Mouse (Mus musculus): ENCODE results near the gene Ccdc47. TPM values are rescaled to one million over a fixed set of nuclear protein-coding genes. Genes with fewer than 3 reads are reported as not detected.

The Ccdc47 gene
- polyA plus RNA-seq, 1 experiment from 2014 or later: 57.7 TPM

GRCm38 (mm10) chr11:106193371-106194154 is 22.6 kb downstream of the Ccdc47 start:
- Histone ChIP-seq H3K4me1 (replicated peaks) (peaks cover 13% of the 10 kb centered on the region), H3K27me3 (ENCODE audit: insufficient read depth, poor library complexity, severe bottlenecking) (no peaks in the 10 kb centered on the region), H3K9me3 (no peaks in the 10 kb centered on the region), H3K27ac (peak overlapping the region; percentile 93), H3K4me3 (peak overlapping the region; percentile 81), H3K36me3 (peaks cover 23% of the 10 kb centered on the region)
- under 1% methylated on average over 44 of the region's 44 CpGs for WGBS
- DNase-seq (ENCODE audit: low spot score): peak; percentile 99

- Histone ChIP-seq H3K9me3 (no peaks in the 10 kb centered on the region), H3K4me3 (peak overlapping the region; percentile 81), H3K4me1 (replicated peaks) (peaks cover 13% of the 10 kb centered on the region), H3K27me3 (ENCODE audit: insufficient read depth, poor library complexity, severe bottlenecking) (no peaks in the 10 kb centered on the region), H3K27ac (peak overlapping the region; percentile 93), H3K36me3 (peaks cover 16% of the 10 kb centered on the region)
- 14% methylated on average over 19 of the region's 19 CpGs for WGBS
- DNase-seq (ENCODE audit: low spot score): no peak
Measured at GRCm38 (mm10) chr11:106192657-106193370, 23.3 kb downstream of the Ccdc47 start.

- Histone ChIP-seq H3K4me3 (peak overlapping the region; percentile 81), H3K27me3 (ENCODE audit: insufficient read depth, poor library complexity, severe bottlenecking) (no peaks in the 10 kb centered on the region), H3K9me3 (no peaks in the 10 kb centered on the region), H3K36me3 (peaks cover 10% of the 10 kb centered on the region), H3K4me1 (replicated peaks) (peaks cover 13% of the 10 kb centered on the region), H3K27ac (no peak overlapping the region)
- WGBS: 86% methylated on average over 5 of the region's 5 CpGs
- DNase-seq (ENCODE audit: low spot score): no peak
Measured at GRCm38 (mm10) chr11:106192241-106192640, 23.9 kb downstream of the Ccdc47 start.

GRCm38 (mm10) chr11:106191716-106192115 is 24.4 kb downstream of the Ccdc47 start:
- H3K4me3 ChIP-seq: no peak overlapping the region
- no peaks in the 10 kb centered on the region for H3K9me3 ChIP-seq
- WGBS: 96% methylated on average over 3 of the region's 3 CpGs
- H3K4me1 ChIP-seq (replicated peaks): peaks cover 13% of the 10 kb centered on the region
- H3K27me3 ChIP-seq (ENCODE audit: insufficient read depth, poor library complexity, severe bottlenecking): no peaks in the 10 kb centered on the region
- H3K36me3 ChIP-seq: peaks cover 5% of the 10 kb centered on the region
- no peak overlapping the region for H3K27ac ChIP-seq
- no peak for DNase-seq (ENCODE audit: low spot score)

- Histone ChIP-seq H3K9me3 (no peaks in the 10 kb centered on the region), H3K27ac (no peak overlapping the region), H3K4me3 (no peak overlapping the region), H3K27me3 (ENCODE audit: insufficient read depth, poor library complexity, severe bottlenecking) (no peaks in the 10 kb centered on the region), H3K4me1 (replicated peaks) (peaks cover 3% of the 10 kb centered on the region), H3K36me3 (peaks cover 23% of the 10 kb centered on the region)
- 88% methylated on average over 4 of the region's 4 CpGs for WGBS
- DNase-seq (ENCODE audit: low spot score): no peak
Measured at GRCm38 (mm10) chr11:106187326-106187725, 28.8 kb downstream of the Ccdc47 start.

GRCm38 (mm10) chr11:106180449-106180801 is 35.7 kb downstream of the Ccdc47 start:
- H3K9me3 ChIP-seq: no peaks in the 10 kb centered on the region
- no peak for DNase-seq (ENCODE audit: low spot score)
- H3K27ac ChIP-seq: no peak overlapping the region
- no peak overlapping the region for H3K4me3 ChIP-seq
- WGBS: 85% methylated on average over 2 of the region's 2 CpGs
- H3K27me3 ChIP-seq (ENCODE audit: insufficient read depth, poor library complexity, severe bottlenecking): no peaks in the 10 kb centered on the region
- H3K36me3 ChIP-seq: peaks cover 36% of the 10 kb centered on the region
- 0 out of 2 replicates have a peak, but pooled peaks cover 4% of the 10 kb centered on the region for H3K4me1 ChIP-seq (replicated peaks)

GRCm38 (mm10) chr11:106179711-106180448 is 36.3 kb downstream of the Ccdc47 start:
- Histone ChIP-seq H3K4me1 (replicated peaks) (0 out of 2 replicates have a peak, but pooled peaks cover 4% of the 10 kb centered on the region), H3K27ac (no peak overlapping the region), H3K4me3 (no peak overlapping the region), H3K9me3 (no peaks in the 10 kb centered on the region), H3K27me3 (ENCODE audit: insufficient read depth, poor library complexity, severe bottlenecking) (no peaks in the 10 kb centered on the region), H3K36me3 (peaks cover 33% of the 10 kb centered on the region)
- WGBS: 75% methylated on average over 7 of the region's 7 CpGs
- DNase-seq (ENCODE audit: low spot score): no peak

- WGBS: 79% methylated on average over 5 of the region's 5 CpGs
- Histone ChIP-seq H3K4me1 (replicated peaks) (0 out of 2 replicates have a peak, but pooled peaks cover 4% of the 10 kb centered on the region), H3K9me3 (no peaks in the 10 kb centered on the region), H3K36me3 (peaks cover 29% of the 10 kb centered on the region), H3K27ac (no peak overlapping the region), H3K4me3 (no peak overlapping the region), H3K27me3 (ENCODE audit: insufficient read depth, poor library complexity, severe bottlenecking) (no peaks in the 10 kb centered on the region)
- no peak for DNase-seq (ENCODE audit: low spot score)
Measured at GRCm38 (mm10) chr11:106178036-106178782, 37.9 kb downstream of the Ccdc47 start.

- no peak for DNase-seq (ENCODE audit: low spot score)
- WGBS: 90% methylated on average over 5 of the region's 5 CpGs
- Histone ChIP-seq H3K4me1 (replicated peaks) (0 out of 2 replicates have a peak, but pooled peaks cover 4% of the 10 kb centered on the region), H3K9me3 (no peaks in the 10 kb centered on the region), H3K27me3 (ENCODE audit: insufficient read depth, poor library complexity, severe bottlenecking) (no peaks in the 10 kb centered on the region), H3K36me3 (peaks cover 30% of the 10 kb centered on the region), H3K27ac (no peak overlapping the region), H3K4me3 (no peak overlapping the region)
Measured at GRCm38 (mm10) chr11:106176372-106176771, 39.8 kb downstream of the Ccdc47 start.

- Histone ChIP-seq H3K4me1 (replicated peaks) (0 out of 2 replicates have a peak, but pooled peaks cover 2% of the 10 kb centered on the region), H3K27ac (no peak overlapping the region), H3K4me3 (no peak overlapping the region), H3K27me3 (ENCODE audit: insufficient read depth, poor library complexity, severe bottlenecking) (no peaks in the 10 kb centered on the region), H3K36me3 (peaks cover 34% of the 10 kb centered on the region), H3K9me3 (no peaks in the 10 kb centered on the region)
- no peak for DNase-seq (ENCODE audit: low spot score)
- WGBS: 81% methylated on average over 3 of the region's 3 CpGs
Measured at GRCm38 (mm10) chr11:106175081-106175480, 41.1 kb downstream of the Ccdc47 start.

GRCm38 (mm10) chr11:106174372-106174771 is 41.8 kb downstream of the Ccdc47 start:
- 85% methylated on average over 5 of the region's 5 CpGs for WGBS
- H3K9me3 ChIP-seq: no peaks in the 10 kb centered on the region
- H3K4me3 ChIP-seq: no peak overlapping the region
- peaks cover 40% of the 10 kb centered on the region for H3K36me3 ChIP-seq
- no peak for DNase-seq (ENCODE audit: low spot score)
- no peaks in the 10 kb centered on the region for H3K4me1 ChIP-seq (replicated peaks)
- no peak overlapping the region for H3K27ac ChIP-seq
- H3K27me3 ChIP-seq (ENCODE audit: insufficient read depth, poor library complexity, severe bottlenecking): no peaks in the 10 kb centered on the region

GRCm38 (mm10) chr11:106173228-106173627 is 42.9 kb downstream of the Ccdc47 start:
- Histone ChIP-seq H3K9me3 (no peaks in the 10 kb centered on the region), H3K4me3 (no peak overlapping the region), H3K4me1 (replicated peaks) (no peaks in the 10 kb centered on the region), H3K36me3 (peaks cover 45% of the 10 kb centered on the region), H3K27ac (no peak overlapping the region), H3K27me3 (ENCODE audit: insufficient read depth, poor library complexity, severe bottlenecking) (no peaks in the 10 kb centered on the region)
- WGBS: 92% methylated on average over 2 of the region's 2 CpGs
- no peak for DNase-seq (ENCODE audit: low spot score)
